Mouse (Mus musculus) left cerebral cortex, adult 2 months (tissue): Measurements from ENCODE around the gene Hectd2. TPM values are rescaled to one million over a fixed set of nuclear protein-coding genes. Genes with fewer than 3 reads are reported as not detected.

ENCODE experiments used
- DNase-seq, 2 experiments: peaks; one replicate each; pipeline ENCODE4 v3.0.0; 2021 to 2022; ENCODE audit warnings: low spot score in 2 of 2, mixed read lengths in 1 of 2; ENCODE audit errors: extremely low spot score in 1 of 2
- H3K27ac ChIP-seq: fragments of 200-600 bp; 2 replicates; pipeline ENCODE4 v1.8.1; 2022
- H3K4me3 ChIP-seq: fragments of 200-600 bp; 2 replicates; pipeline ENCODE4 v1.8.1; 2022
- CTCF ChIP-seq: fragments of 200-600 bp; IDR thresholded peaks from 2 replicates; pipeline ENCODE4 v1.8.1; 2022; ENCODE audit warnings: antibody characterized with exemption, mild to moderate bottlenecking, moderate library complexity
- intact Hi-C: fragments of 180-260 bp; cut with DNase I; formaldehyde crosslinking; loops from one replicate; pipeline ENCODE4 v1.15.1; 2025
- total RNA-seq, 2 experiments: library from RNA; stranded (reverse); gene quantifications; 2 replicates each; pipeline ENCODE4 v1.2.3; 2021

The Hectd2 gene
- total RNA-seq, 2 experiments from 2014 or later = 24.6 to 28.7 TPM

DNA sequence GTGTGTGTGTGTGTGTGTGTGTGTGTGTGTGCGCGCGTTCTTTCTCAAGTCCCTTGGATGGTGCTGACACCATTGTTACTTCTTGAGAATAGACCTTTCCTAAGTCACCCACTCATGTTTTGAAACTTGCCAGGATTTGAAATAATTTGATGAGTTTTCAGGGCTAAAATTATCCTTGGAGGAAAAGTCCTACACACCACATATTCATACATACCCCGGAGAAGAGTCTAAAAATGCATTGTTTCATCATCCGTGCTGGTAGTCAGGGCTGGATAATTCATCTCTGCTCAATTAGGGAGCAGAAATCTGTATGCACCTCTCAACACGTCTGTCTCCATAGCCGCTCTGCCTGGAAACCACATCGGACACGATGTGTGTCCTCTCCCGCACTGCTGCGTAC lies 17.5 kb upstream of the Hectd2 start:
- H3K4me3 ChIP-seq = no peak overlapping the region
- peak; percentile 17 to 39 for DNase-seq
- no peak overlapping the region for H3K27ac ChIP-seq
- intact Hi-C loops = no loop called here
- TF ChIP-seq CTCF = no peak

DNA sequence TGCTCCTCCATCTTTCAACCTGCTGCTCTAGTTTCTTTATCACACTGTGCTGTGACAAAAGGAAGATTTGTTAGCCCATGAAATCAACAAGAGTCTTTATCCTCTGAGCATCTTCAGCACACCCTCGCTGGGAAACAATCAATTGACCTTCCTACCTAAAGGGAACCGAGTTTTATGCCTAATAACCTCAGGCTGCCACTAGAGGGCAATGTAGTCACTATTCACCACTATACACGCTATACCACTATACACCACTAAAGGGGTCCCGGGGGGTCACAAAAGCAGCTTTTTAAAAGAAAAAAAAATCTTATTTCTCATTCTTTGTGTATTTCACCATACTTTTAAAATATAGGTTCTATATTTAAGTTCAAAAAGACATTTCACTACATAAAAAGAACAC lies 15.9 kb upstream of the Hectd2 start:
- intact Hi-C loops = loop anchor here (1.0 to 2.0 kb wide), 2 partner anchors 16 to 68 kb away; partner anchors contain the start of gene Hectd2
- H3K27ac ChIP-seq = no peak overlapping the region
- peak in 1 of 2 experiments; percentile 35 for DNase-seq
- TF ChIP-seq CTCF = peak; percentile 86
- no peak overlapping the region for H3K4me3 ChIP-seq

GRCm38 (mm10) chr19:36539311-36539710 lies 15.1 kb upstream of the Hectd2 start:
- no peak for DNase-seq
- no peak overlapping the region for H3K27ac ChIP-seq
- intact Hi-C loops = loop anchor here (2.0 kb wide), 1 partner anchor 15 kb away; the partner anchor contains the start of gene Hectd2
- no peak for TF ChIP-seq CTCF
- H3K4me3 ChIP-seq = no peak overlapping the region

- Histone ChIP-seq H3K4me3 (no peak overlapping the region), H3K27ac (no peak overlapping the region)
- no peak for DNase-seq
- TF ChIP-seq CTCF = no peak
- intact Hi-C loops = no loop called here
Measured at GRCm38 (mm10) chr19:36540012-36540606, 14.3 kb upstream of the Hectd2 start.

DNA sequence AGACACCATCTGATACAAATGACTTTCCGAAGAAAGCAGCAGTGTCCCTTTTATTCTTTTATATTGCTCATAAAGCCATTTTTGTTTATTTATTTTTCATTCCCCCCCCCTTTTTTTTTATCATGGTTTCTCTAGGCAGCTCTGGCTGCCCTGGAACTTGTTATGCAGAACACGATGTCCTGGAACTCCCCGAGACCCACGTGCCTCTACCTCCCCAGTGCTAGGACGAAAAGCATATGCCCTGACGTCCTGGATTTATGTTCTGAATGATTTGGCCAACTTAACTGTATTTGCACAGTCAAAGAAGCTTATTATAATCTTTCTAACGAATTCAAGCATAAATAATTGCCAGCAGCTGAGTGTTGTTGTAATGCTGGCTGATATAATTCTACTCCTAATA lies 13.7 kb upstream of the Hectd2 start:
- no peak for DNase-seq
- Histone ChIP-seq H3K27ac (no peak overlapping the region), H3K4me3 (no peak overlapping the region)
- intact Hi-C loops = no loop called here
- no peak for TF ChIP-seq CTCF

GRCm38 (mm10) chr19:36553561-36554045 lies 836 bp upstream of the Hectd2 start:
- peak overlapping the region; percentile 71 for H3K4me3 ChIP-seq
- no peak for DNase-seq
- intact Hi-C loops = loop anchor here (2.0 to 5.0 kb wide), 3 partner anchors 15 to 184 kb away; partner anchors contain the start of gene Ppp1r3c
- TF ChIP-seq CTCF = no peak
- peak overlapping the region; percentile 98 for H3K27ac ChIP-seq

DNA sequence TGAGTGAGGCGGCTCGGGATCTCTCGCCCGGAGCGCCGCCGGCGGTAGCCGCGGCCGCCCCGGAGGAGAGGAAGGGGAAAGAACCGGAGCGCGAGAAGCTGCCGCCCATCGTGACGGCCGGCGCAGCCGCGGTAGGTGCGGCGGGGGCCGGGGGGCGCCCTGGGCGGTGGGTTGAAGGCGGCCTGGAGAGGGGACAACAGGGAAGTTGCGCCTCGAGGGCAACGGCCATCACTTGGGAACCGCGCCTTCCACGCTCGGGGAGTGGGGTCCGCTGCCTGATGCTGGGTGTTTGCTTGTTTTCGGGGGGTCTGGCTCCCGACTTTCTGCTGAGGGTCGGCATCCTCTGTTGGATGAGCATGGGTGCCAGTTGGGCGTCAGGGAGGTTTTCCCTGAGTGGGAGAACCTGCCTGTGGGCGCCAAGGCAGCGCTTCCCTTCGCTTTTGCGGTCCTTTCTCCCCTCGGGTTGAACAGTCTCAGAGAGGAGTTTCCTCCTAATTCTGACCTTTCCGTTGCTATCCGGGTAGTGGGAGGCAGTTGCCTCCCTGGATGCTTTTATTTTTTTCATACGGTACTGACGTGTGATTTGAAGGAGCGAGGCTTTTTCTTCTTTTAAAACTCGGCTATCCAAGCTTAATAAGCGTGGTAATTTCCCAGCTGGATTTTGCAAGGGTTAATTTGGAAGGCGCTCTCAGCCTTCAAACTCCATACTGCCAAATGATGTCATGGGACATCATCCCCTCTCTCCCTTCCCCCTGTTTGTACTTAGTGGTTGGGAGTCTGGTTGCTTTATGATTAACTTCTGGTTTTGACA lies 551 bp downstream of the Hectd2 start:
- TF ChIP-seq CTCF = no peak; the same call in none of the 2 replicates
- Histone ChIP-seq H3K4me3 (peak overlapping the region; percentile 99), H3K27ac (peak overlapping the region; percentile 97)
- peak in 1 of 2 experiments; percentile 51 for DNase-seq
- intact Hi-C loops = loop anchor here (2.0 to 5.0 kb wide), 3 partner anchors 16 to 182 kb away; partner anchors contain the start of gene Ppp1r3c

DNA sequence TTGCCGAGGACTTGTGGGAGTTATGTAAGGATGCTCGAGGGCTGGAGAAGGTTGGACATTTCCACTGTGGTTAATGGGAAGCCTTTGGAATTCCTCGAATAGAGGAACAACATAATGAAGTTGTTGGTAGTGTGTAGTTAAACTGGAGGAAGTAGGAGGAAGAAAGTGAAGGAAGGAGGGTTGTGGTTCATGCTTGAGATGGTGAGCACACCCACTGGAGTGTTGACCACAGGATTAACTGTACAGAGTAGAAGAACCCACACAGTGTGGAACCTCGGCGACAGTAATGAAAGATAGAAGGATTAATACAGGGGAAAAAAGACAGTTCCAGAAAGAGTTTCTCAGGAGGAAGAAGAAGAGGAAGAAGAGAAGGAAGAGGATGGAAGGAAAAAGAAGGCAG lies 4.9 kb downstream of the Hectd2 start:
- Histone ChIP-seq H3K4me3 (no peak overlapping the region), H3K27ac (no peak overlapping the region)
- TF ChIP-seq CTCF = no peak
- no peak for DNase-seq
- intact Hi-C loops = no loop called here

DNA sequence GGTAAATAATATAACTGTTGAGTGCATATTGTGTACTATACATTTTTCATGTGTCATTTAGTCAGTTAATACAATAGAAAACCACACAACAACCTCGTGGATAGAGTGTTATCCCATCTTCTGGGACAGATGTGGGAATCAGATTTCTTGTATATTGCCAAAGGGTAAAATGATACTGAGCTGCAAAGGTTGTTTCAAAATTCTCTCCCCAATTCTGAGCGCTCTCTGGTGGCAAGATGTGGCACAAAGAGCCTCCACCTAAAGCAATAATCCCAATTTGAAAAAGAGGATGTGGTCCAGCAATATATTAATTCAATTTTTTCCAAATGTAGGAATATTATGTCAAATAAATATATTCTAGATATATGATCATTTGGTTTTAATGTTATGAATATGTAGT lies 5.7 kb downstream of the Hectd2 start:
- H3K4me3 ChIP-seq = no peak overlapping the region
- DNase-seq = no peak
- peak; percentile 52 for TF ChIP-seq CTCF
- H3K27ac ChIP-seq = no peak overlapping the region
- intact Hi-C loops = no loop called here

GRCm38 (mm10) chr19:36561171-36561570 lies 6.7 kb downstream of the Hectd2 start:
- H3K27ac ChIP-seq = no peak overlapping the region
- no peak for TF ChIP-seq CTCF
- intact Hi-C loops = no loop called here
- no peak overlapping the region for H3K4me3 ChIP-seq
- DNase-seq = no peak

GRCm38 (mm10) chr19:36564396-36564795 lies 10.0 kb downstream of the Hectd2 start:
- H3K4me3 ChIP-seq = no peak overlapping the region
- no peak overlapping the region for H3K27ac ChIP-seq
- peak; percentile 35 to 36 for DNase-seq
- no peak for TF ChIP-seq CTCF
- intact Hi-C loops = no loop called here

GRCm38 (mm10) chr19:36573986-36574385 lies 19.5 kb downstream of the Hectd2 start:
- intact Hi-C loops = no loop called here
- Histone ChIP-seq H3K4me3 (no peak overlapping the region), H3K27ac (no peak overlapping the region)
- TF ChIP-seq CTCF = no peak
- DNase-seq = no peak
